Mouse (Mus musculus): Measurements from ENCODE around the gene Pcbd1. TPM values are rescaled to one million over a fixed set of nuclear protein-coding genes. Genes with fewer than 3 reads are reported as not detected.

Gene Pcbd1
- polyA plus RNA-seq, 1 experiment from 2014 or later, result 165 TPM

- H3K9ac ChIP-seq (ENCODE audit: low read length), result no peak overlapping the region
- H3K27ac ChIP-seq (ENCODE audit: low read depth), result no peak overlapping the region
- H3K27me3 ChIP-seq (replicated peaks; ENCODE audit: control insufficient read depth, insufficient read depth, low read length), result no peaks in the 10 kb centered on the region
- no peak overlapping the region for H3K4me2 ChIP-seq (ENCODE audit: low read length)
- ATAC-seq (replicated peaks; ENCODE audit: low FRiP score, low TSS enrichment, low read depth) (no peak), DNase-seq (ENCODE audit: low spot score) (no peak)
- H3K4me3 ChIP-seq (ENCODE audit: low read depth, low read length), result no peak overlapping the region
- no peaks in the 10 kb centered on the region; the same call in 1 of the 2 replicates for H3K9me3 ChIP-seq (ENCODE audit: control insufficient read depth, low read length)
- 79% methylated on average over 2 of the region's 2 CpGs for WGBS
- H3K4me1 ChIP-seq (replicated peaks; ENCODE audit: control insufficient read depth, insufficient read depth, low read length), result no peaks in the 10 kb centered on the region
- peaks cover 15% of the 10 kb centered on the region for H3K36me3 ChIP-seq (ENCODE audit: control insufficient read depth, insufficient read depth, low read length)
These were observed 35.3 kb downstream of the Pcbd1 start for GRCm38 (mm10) chr10:61124462-61124861.

DNA sequence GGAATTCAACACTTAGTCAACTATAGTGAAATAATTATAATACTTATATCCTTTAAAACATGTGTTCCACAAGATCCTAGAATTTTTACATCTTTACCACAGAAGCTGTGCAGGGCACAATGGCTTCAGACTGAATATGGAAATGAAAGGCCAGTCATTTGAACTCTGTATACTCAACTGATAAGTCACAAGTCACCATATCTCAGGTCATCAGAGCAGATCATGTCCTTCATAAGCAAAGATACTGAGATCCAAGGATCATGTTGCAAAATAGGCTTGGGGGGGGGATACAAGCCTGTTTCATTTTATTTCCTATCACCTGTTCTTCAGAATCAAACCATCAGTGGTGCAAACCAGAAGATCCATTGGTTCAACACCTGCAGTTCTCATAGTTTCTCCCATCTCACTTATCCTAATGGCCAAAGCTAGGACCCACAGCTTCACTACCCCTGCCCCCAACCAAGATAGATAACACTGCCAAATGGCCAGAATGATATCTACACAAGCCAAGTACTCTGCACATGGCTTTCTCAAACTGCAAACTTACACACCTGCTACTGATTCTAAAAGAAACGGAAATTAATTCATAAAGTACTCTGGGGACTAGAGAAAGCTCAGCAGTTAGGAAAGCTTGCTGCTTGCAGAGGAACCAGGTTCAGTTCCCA, 39.7 kb downstream of the Pcbd1 start:
- ATAC-seq (replicated peaks; ENCODE audit: low FRiP score, low TSS enrichment, low read depth) (no peak), DNase-seq (ENCODE audit: low spot score) (no peak)
- no peaks in the 10 kb centered on the region for H3K27me3 ChIP-seq (replicated peaks; ENCODE audit: control insufficient read depth, insufficient read depth, low read length)
- H3K4me1 ChIP-seq (replicated peaks; ENCODE audit: control insufficient read depth, insufficient read depth, low read length), result no peaks in the 10 kb centered on the region
- 92% methylated on average over 1 of the region's 1 CpGs for WGBS
- no peak overlapping the region for H3K4me2 ChIP-seq (ENCODE audit: low read length)
- H3K4me3 ChIP-seq (ENCODE audit: low read depth, low read length), result no peak overlapping the region
- no peak overlapping the region for H3K27ac ChIP-seq (ENCODE audit: low read depth)
- peaks cover 16% of the 10 kb centered on the region; the same call in 1 of the 2 replicates for H3K36me3 ChIP-seq (ENCODE audit: control insufficient read depth, insufficient read depth, low read length)
- no peak overlapping the region for H3K9ac ChIP-seq (ENCODE audit: low read length)
- no peaks in the 10 kb centered on the region; the same call in 1 of the 2 replicates for H3K9me3 ChIP-seq (ENCODE audit: control insufficient read depth, low read length)

DNA sequence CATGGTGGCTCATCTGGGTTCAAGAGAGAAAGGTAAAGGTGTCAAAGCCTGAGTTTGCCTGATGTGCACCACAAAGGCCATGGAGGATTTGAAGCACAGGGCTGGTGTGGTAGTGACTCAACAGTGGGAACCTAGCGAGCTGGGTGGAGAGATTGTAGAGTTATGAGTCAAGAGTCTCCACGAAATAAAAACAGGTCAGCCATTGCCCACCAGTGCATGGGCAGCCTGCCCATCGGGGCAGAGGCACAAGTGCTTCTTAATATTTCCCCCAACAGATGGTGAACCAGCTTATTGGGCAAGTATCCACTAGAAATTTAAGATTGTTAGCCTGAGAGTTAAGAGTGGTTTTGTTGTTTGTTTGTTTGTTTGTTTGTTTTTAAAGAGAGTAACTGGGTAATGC, 41.8 kb downstream of the Pcbd1 start:
- no peak for ATAC-seq (replicated peaks; ENCODE audit: low FRiP score, low TSS enrichment, low read depth)
- H3K4me2 ChIP-seq (ENCODE audit: low read length), result no peak overlapping the region
- peaks cover 20% of the 10 kb centered on the region; the same call in 1 of the 2 replicates for H3K36me3 ChIP-seq (ENCODE audit: control insufficient read depth, insufficient read depth, low read length)
- H3K4me1 ChIP-seq (replicated peaks; ENCODE audit: control insufficient read depth, insufficient read depth, low read length), result no peaks in the 10 kb centered on the region
- no peaks in the 10 kb centered on the region; the same call in 1 of the 2 replicates for H3K9me3 ChIP-seq (ENCODE audit: control insufficient read depth, low read length)
- H3K9ac ChIP-seq (ENCODE audit: low read length), result no peak overlapping the region
- H3K27ac ChIP-seq (ENCODE audit: low read depth), result no peak overlapping the region
- no peak for DNase-seq (ENCODE audit: low spot score)
- no peaks in the 10 kb centered on the region for H3K27me3 ChIP-seq (replicated peaks; ENCODE audit: control insufficient read depth, insufficient read depth, low read length)
- whole genome bisulfite sequencing, result 90% methylated on average over 3 of the region's 3 CpGs
- H3K4me3 ChIP-seq (ENCODE audit: low read depth, low read length), result no peak overlapping the region

DNA sequence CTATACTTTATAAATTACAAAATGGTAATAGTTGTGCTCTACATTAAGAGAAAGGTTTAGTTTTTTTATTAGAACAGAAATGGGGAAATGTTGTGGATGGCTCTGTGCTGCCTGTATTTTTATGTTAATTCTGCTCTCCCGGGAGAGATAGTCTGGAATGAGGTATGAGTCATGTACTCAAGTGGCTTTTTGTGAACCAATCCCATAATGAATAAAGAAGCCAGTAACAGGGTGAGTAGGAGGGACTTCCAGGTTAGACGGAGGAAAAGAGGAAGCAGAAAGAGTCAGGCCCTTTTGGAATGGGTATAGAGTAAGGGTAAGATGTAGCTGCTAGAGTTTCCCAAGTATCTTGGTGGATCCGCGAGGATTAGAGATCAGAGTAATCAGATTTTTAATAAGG, 44.9 kb downstream of the Pcbd1 start:
- Histone ChIP-seq H3K9ac (ENCODE audit: low read length) (no peak overlapping the region), H3K9me3 (ENCODE audit: control insufficient read depth, low read length) (no peaks in the 10 kb centered on the region), H3K27me3 (replicated peaks; ENCODE audit: control insufficient read depth, insufficient read depth, low read length) (no peaks in the 10 kb centered on the region), H3K4me3 (ENCODE audit: low read depth, low read length) (no peak overlapping the region), H3K27ac (ENCODE audit: low read depth) (no peak overlapping the region), H3K4me1 (replicated peaks; ENCODE audit: control insufficient read depth, insufficient read depth, low read length) (no peaks in the 10 kb centered on the region), H3K4me2 (ENCODE audit: low read length) (no peak overlapping the region), H3K36me3 (ENCODE audit: control insufficient read depth, insufficient read depth, low read length) (peaks cover 17% of the 10 kb centered on the region; the same call in 1 of the 2 replicates)
- no peak for ATAC-seq (replicated peaks; ENCODE audit: low FRiP score, low TSS enrichment, low read depth)
- DNase-seq (ENCODE audit: low spot score), result no peak
- WGBS, result 90% methylated on average over 4 of the region's 4 CpGs

GRCm38 (mm10) chr10:61135226-61135839, 46.2 kb downstream of the Pcbd1 start:
- H3K27me3 ChIP-seq (replicated peaks; ENCODE audit: control insufficient read depth, insufficient read depth, low read length), result no peaks in the 10 kb centered on the region
- no peak overlapping the region for H3K27ac ChIP-seq (ENCODE audit: low read depth)
- H3K4me2 ChIP-seq (ENCODE audit: low read length), result no peak overlapping the region
- no peaks in the 10 kb centered on the region for H3K4me1 ChIP-seq (replicated peaks; ENCODE audit: control insufficient read depth, insufficient read depth, low read length)
- ATAC-seq (replicated peaks; ENCODE audit: low FRiP score, low TSS enrichment, low read depth) (no peak), DNase-seq (ENCODE audit: low spot score) (no peak)
- H3K4me3 ChIP-seq (ENCODE audit: low read depth, low read length), result no peak overlapping the region
- H3K36me3 ChIP-seq (ENCODE audit: control insufficient read depth, insufficient read depth, low read length), result peaks cover 24% of the 10 kb centered on the region; the same call in 1 of the 2 replicates
- no peak overlapping the region for H3K9ac ChIP-seq (ENCODE audit: low read length)
- no peaks in the 10 kb centered on the region for H3K9me3 ChIP-seq (ENCODE audit: control insufficient read depth, low read length)
- 59% methylated on average over 3 of the region's 3 CpGs for WGBS

GRCm38 (mm10) chr10:61137567-61137966, 48.4 kb downstream of the Pcbd1 start:
- Histone ChIP-seq H3K27me3 (replicated peaks; ENCODE audit: control insufficient read depth, insufficient read depth, low read length) (no peaks in the 10 kb centered on the region), H3K36me3 (ENCODE audit: control insufficient read depth, insufficient read depth, low read length) (peaks cover 22% of the 10 kb centered on the region; the same call in 1 of the 2 replicates), H3K4me3 (ENCODE audit: low read depth, low read length) (no peak overlapping the region), H3K4me1 (replicated peaks; ENCODE audit: control insufficient read depth, insufficient read depth, low read length) (no peaks in the 10 kb centered on the region), H3K9ac (ENCODE audit: low read length) (no peak overlapping the region), H3K9me3 (ENCODE audit: control insufficient read depth, low read length) (no peaks in the 10 kb centered on the region), H3K4me2 (ENCODE audit: low read length) (no peak overlapping the region), H3K27ac (ENCODE audit: low read depth) (no peak overlapping the region)
- WGBS, result 63% methylated on average over 1 of the region's 1 CpGs
- no peak for DNase-seq (ENCODE audit: low spot score)
- ATAC-seq (replicated peaks; ENCODE audit: low FRiP score, low TSS enrichment, low read depth), result no peak

DNA sequence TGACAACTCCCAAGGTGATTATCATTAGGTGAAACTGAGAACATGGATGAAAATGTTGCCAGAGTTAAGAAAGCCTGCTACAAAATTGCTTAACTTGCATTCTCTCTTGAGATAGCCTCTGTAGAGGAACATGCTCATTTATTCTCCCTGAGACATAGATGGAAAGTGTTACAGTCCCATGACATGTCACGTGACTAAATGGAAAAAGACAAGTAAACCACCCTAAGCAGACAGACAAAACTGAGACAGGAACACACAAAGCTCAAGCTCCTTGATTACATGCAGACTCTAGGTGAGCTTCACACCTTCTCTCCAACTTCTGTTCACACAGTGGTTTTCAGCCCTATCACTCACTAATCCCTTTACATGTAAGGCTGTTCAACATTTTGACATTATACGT, 54.2 kb downstream of the Pcbd1 start:
- H3K4me2 ChIP-seq (ENCODE audit: low read length), result no peak overlapping the region
- DNase-seq (ENCODE audit: low spot score), result no peak
- H3K4me1 ChIP-seq (replicated peaks; ENCODE audit: control insufficient read depth, insufficient read depth, low read length), result peaks cover 3% of the 10 kb centered on the region; the same call in 1 of the 2 replicates
- no peaks in the 10 kb centered on the region for H3K27me3 ChIP-seq (replicated peaks; ENCODE audit: control insufficient read depth, insufficient read depth, low read length)
- WGBS, result 96% methylated on average over 2 of the region's 2 CpGs
- H3K36me3 ChIP-seq (ENCODE audit: control insufficient read depth, insufficient read depth, low read length), result peaks cover 18% of the 10 kb centered on the region; the same call in 1 of the 2 replicates
- no peak overlapping the region for H3K27ac ChIP-seq (ENCODE audit: low read depth)
- H3K4me3 ChIP-seq (ENCODE audit: low read depth, low read length), result no peak overlapping the region
- H3K9me3 ChIP-seq (ENCODE audit: control insufficient read depth, low read length), result no peaks in the 10 kb centered on the region
- ATAC-seq (replicated peaks; ENCODE audit: low FRiP score, low TSS enrichment, low read depth), result no peak
- H3K9ac ChIP-seq (ENCODE audit: low read length), result no peak overlapping the region

Data from intestine, embryonic 14.5 days (tissue).